9 mouse cellular contexts compared by ENCODE assay signal in the genomic region with DNA sequence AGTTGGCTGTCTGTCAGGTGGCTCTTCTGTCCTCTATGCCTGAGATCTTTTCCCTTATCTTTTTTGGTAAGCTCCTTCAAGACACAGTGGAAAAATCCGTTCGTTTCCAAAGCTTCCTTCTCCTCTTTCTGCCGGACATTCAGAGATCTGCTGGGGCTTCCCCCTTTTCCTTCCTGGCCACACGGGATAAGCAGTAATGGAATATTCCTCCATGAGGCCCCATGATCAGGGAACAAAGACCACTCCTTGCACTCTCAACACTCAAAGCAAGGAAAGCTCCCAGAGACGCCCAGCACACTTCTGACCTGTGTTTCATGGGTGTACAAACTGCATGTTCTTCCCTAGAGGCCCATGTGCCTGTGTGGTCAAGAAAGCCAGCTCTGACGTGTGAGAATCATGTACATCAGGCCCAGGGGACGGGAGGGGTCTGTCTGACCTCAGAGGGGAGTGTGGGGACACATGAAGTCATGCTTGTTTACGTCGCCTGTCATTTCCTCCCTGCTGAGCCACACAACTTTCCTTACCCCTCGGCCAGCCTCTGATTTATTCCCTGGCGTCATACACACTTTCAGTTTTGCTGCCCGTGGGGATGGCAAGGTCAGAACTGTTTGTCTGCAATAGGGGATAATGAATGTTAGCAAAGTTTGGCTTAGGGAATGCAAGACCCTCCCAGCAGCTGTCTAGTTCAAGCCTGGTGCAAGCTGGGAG. TPM values are rescaled to one million over a fixed set of nuclear protein-coding genes. Genes with fewer than 3 reads are reported as not detected.
DNase-seq lines count a peak whose midpoint lies in the region; ATAC-seq and TF ChIP-seq lines count a peak whose summit lies in the region.
"Had no signal": no experiment of that assay in that cellular context is flagged by ENCODE, and none has a peak within 500 bp of the region (broad histone marks: within the 10 kb centered on the region; RNA-seq: fewer than 3 reads in every experiment).

No protein-coding gene starts in this region.

- TF ChIP-seq EP300 in stomach, postnatal 0 days (optimal IDR thresholded peaks at IDR 0.05) = no peak

- DNase-seq in neural tube, embryonic 10.5 days (ENCODE audit: extremely low spot score, low spot score) = peak; percentile 15
- peak; percentile 43 for DNase-seq in kidney, postnatal 14 days
- DNase-seq in stomach, postnatal 0 days (ENCODE audit: low spot score) = no peak
- no peak for DNase-seq in spleen, postnatal 4 days (ENCODE audit: low spot score in 2 of 2)
- DNase-seq in forebrain, embryonic 11.5 days (ENCODE audit: low spot score) = no peak

- ATAC-seq in neural tube, embryonic 15.5 days (ENCODE audit: low FRiP score) = no peak
- no peak for ATAC-seq in heart, embryonic 13.5 days (ENCODE audit: extremely low read depth, insufficient number of reproducible peaks, low FRiP score, low TSS enrichment)
- ATAC-seq in stomach, postnatal 0 days (ENCODE audit: low FRiP score, low TSS enrichment) = peak; percentile 53
- no peak for ATAC-seq in forebrain, embryonic 11.5 days (replicated peaks; ENCODE audit: low FRiP score)
- no peak for ATAC-seq in hindbrain, embryonic 13.5 days (ENCODE audit: low FRiP score)

- H3K27ac ChIP-seq in neural tube, embryonic 15.5 days (replicated peaks) = no peak overlapping the region
- peak overlapping the region; percentile 82 for H3K27ac ChIP-seq in heart, embryonic 13.5 days (replicated peaks)
- H3K27ac ChIP-seq in stomach, postnatal 0 days (replicated peaks) = peak overlapping the region; percentile 58
- H3K27ac ChIP-seq in forebrain, embryonic 11.5 days (ENCODE audit: low read depth, low read length) = no peak overlapping the region
- no peak overlapping the region for H3K27ac ChIP-seq in hindbrain, embryonic 13.5 days
- H3K27ac ChIP-seq: liver, embryonic 14.5 days had no signal

- no peak overlapping the region for H3K4me3 ChIP-seq in neural tube, embryonic 15.5 days (replicated peaks)
- no peak overlapping the region for H3K4me3 ChIP-seq in heart, embryonic 13.5 days
- no peak overlapping the region for H3K4me3 ChIP-seq in stomach, postnatal 0 days (ENCODE audit: low read depth, low read length)
- no peak overlapping the region for H3K4me3 ChIP-seq in forebrain, embryonic 11.5 days (ENCODE audit: low read depth, low read length)
- no peak overlapping the region for H3K4me3 ChIP-seq in hindbrain, embryonic 13.5 days

- WGBS in neural tube, embryonic 15.5 days = 46% methylated on average over 12 of the region's 12 CpGs
- WGBS in heart, embryonic 13.5 days = 37% methylated on average over 12 of the region's 12 CpGs
- WGBS in stomach, postnatal 0 days = 27% methylated on average over 12 of the region's 12 CpGs
- whole genome bisulfite sequencing in forebrain, embryonic 11.5 days = 64% methylated on average over 12 of the region's 12 CpGs
- 54% methylated on average over 12 of the region's 12 CpGs for WGBS in hindbrain, embryonic 13.5 days

- H3K4me1 ChIP-seq in neural tube, embryonic 15.5 days = no peaks in the 10 kb centered on the region
- H3K4me1 ChIP-seq in heart, embryonic 13.5 days = peaks cover 18% of the 10 kb centered on the region
- no peaks in the 10 kb centered on the region for H3K4me1 ChIP-seq in stomach, postnatal 0 days (replicated peaks; ENCODE audit: control insufficient read depth, insufficient read depth)
- H3K4me1 ChIP-seq in forebrain, embryonic 11.5 days (replicated peaks; ENCODE audit: control insufficient read depth, insufficient read depth, low read length) = no peaks in the 10 kb centered on the region
- 0 out of 2 replicates have a peak, but pooled peaks cover 6% of the 10 kb centered on the region for H3K4me1 ChIP-seq in hindbrain, embryonic 13.5 days (replicated peaks)

- H3K4me2 ChIP-seq in neural tube, embryonic 15.5 days = no peak overlapping the region
- peak overlapping the region; percentile 28 for H3K4me2 ChIP-seq in heart, embryonic 13.5 days
- no peak overlapping the region for H3K4me2 ChIP-seq in stomach, postnatal 0 days (replicated peaks; ENCODE audit: low read depth)
- no peak overlapping the region for H3K4me2 ChIP-seq in forebrain, embryonic 11.5 days (ENCODE audit: low read depth, low read length, severe bottlenecking)
- no peak overlapping the region for H3K4me2 ChIP-seq in hindbrain, embryonic 13.5 days

- H3K27me3 ChIP-seq in neural tube, embryonic 15.5 days (replicated peaks) = no peaks in the 10 kb centered on the region
- no peaks in the 10 kb centered on the region for H3K27me3 ChIP-seq in heart, embryonic 13.5 days (replicated peaks)
- H3K27me3 ChIP-seq in stomach, postnatal 0 days (ENCODE audit: control insufficient read depth, insufficient read depth, low read length) = no peaks in the 10 kb centered on the region
- no peaks in the 10 kb centered on the region for H3K27me3 ChIP-seq in forebrain, embryonic 11.5 days (ENCODE audit: control insufficient read depth, insufficient read depth, low read length)
- no peaks in the 10 kb centered on the region for H3K27me3 ChIP-seq in hindbrain, embryonic 13.5 days

- TF ChIP-seq CTCF in stomach, postnatal 0 days (IDR thresholded peaks at IDR 0.05; ENCODE audit: low read depth) = no peak

- no peak overlapping the region for H3K9ac ChIP-seq in neural tube, embryonic 15.5 days (replicated peaks)
- peak overlapping the region; percentile 12 for H3K9ac ChIP-seq in heart, embryonic 13.5 days
- no peak overlapping the region for H3K9ac ChIP-seq in stomach, postnatal 0 days (ENCODE audit: low read length)
- H3K9ac ChIP-seq in forebrain, embryonic 11.5 days (ENCODE audit: low read length) = no peak overlapping the region
- no peak overlapping the region for H3K9ac ChIP-seq in hindbrain, embryonic 13.5 days
- H3K9ac ChIP-seq: liver, embryonic 14.5 days had no signal

- no peaks in the 10 kb centered on the region for H3K36me3 ChIP-seq in neural tube, embryonic 15.5 days
- H3K36me3 ChIP-seq in heart, embryonic 13.5 days = no peaks in the 10 kb centered on the region
- no peaks in the 10 kb centered on the region for H3K36me3 ChIP-seq in stomach, postnatal 0 days (ENCODE audit: control insufficient read depth, insufficient read depth, low read length)
- H3K36me3 ChIP-seq in forebrain, embryonic 11.5 days (ENCODE audit: control insufficient read depth, insufficient read depth, low read length) = no peaks in the 10 kb centered on the region
- no peaks in the 10 kb centered on the region for H3K36me3 ChIP-seq in hindbrain, embryonic 13.5 days

- no peaks in the 10 kb centered on the region for H3K9me3 ChIP-seq in neural tube, embryonic 15.5 days (replicated peaks)
- no peaks in the 10 kb centered on the region for H3K9me3 ChIP-seq in heart, embryonic 13.5 days
- no peaks in the 10 kb centered on the region for H3K9me3 ChIP-seq in stomach, postnatal 0 days (ENCODE audit: control insufficient read depth, low read length)
- no peaks in the 10 kb centered on the region for H3K9me3 ChIP-seq in forebrain, embryonic 11.5 days (ENCODE audit: control insufficient read depth, low read length)
- H3K9me3 ChIP-seq in hindbrain, embryonic 13.5 days = no peaks in the 10 kb centered on the region

RNA-seq across cellular contexts. Expression of gene Gfpt2, which starts 38.9 kb away (rescaled TPM):
- polyA plus RNA-seq in neural tube, embryonic 15.5 days (2015; fragmentation: Nextera tagmentation; extraction: Ambion mirVana) = 5.3 and 6.3 TPM in 2 replicates
- 9.1 and 10.9 TPM in 2 replicates for polyA plus RNA-seq in heart, embryonic 13.5 days (2015; fragmentation: Nextera tagmentation; extraction: Ambion mirVana)
- polyA plus RNA-seq in stomach, postnatal 0 days (2015; fragmentation: Nextera tagmentation; extraction: Ambion mirVana) = 2.3 and 2.8 TPM in 2 replicates
- polyA plus RNA-seq in forebrain, embryonic 11.5 days (2014; fragmentation: Nextera tagmentation; extraction: Ambion mirVana) = 11.2 and 14.1 TPM in 2 replicates
- 5.3 and 5.5 TPM in 2 replicates for polyA plus RNA-seq in hindbrain, embryonic 13.5 days (2015; fragmentation: Nextera tagmentation; extraction: Ambion mirVana)

RNA-seq across cellular contexts. Expression of gene Cnot6, which starts 42.6 kb away (rescaled TPM):
- 31.2 and 34.6 TPM in 2 replicates for polyA plus RNA-seq in neural tube, embryonic 15.5 days (2015; fragmentation: Nextera tagmentation; extraction: Ambion mirVana)
- 36.8 and 38.2 TPM in 2 replicates for polyA plus RNA-seq in heart, embryonic 13.5 days (2015; fragmentation: Nextera tagmentation; extraction: Ambion mirVana)
- 29.1 and 29.6 TPM in 2 replicates for polyA plus RNA-seq in stomach, postnatal 0 days (2015; fragmentation: Nextera tagmentation; extraction: Ambion mirVana)
- polyA plus RNA-seq in forebrain, embryonic 11.5 days (2014; fragmentation: Nextera tagmentation; extraction: Ambion mirVana) = 55.3 and 60.2 TPM in 2 replicates
- 57.1 and 57.4 TPM in 2 replicates for polyA plus RNA-seq in hindbrain, embryonic 13.5 days (2015; fragmentation: Nextera tagmentation; extraction: Ambion mirVana)

Comparison
In these comparisons a context has a peak if more than half of its experiments do, and no peak if none do; other contexts are left out.
1. DNase-seq: peak in neural tube, embryonic 10.5 days (single experiment) and kidney, postnatal 14 days (single experiment); none in stomach, postnatal 0 days (single experiment), spleen, postnatal 4 days (0 of 2) and forebrain, embryonic 11.5 days (single experiment).
2. H3K27ac ChIP-seq: peak in heart, embryonic 13.5 days (single experiment) and stomach, postnatal 0 days (single experiment); none in neural tube, embryonic 15.5 days (single experiment), forebrain, embryonic 11.5 days (single experiment) and hindbrain, embryonic 13.5 days (single experiment).